8 mouse cellular contexts compared by ENCODE assay signal in genomic region chr10:32889652-32890506, GRCm38 (mm10). TPM values are rescaled to one million over a fixed set of nuclear protein-coding genes. Genes with fewer than 3 reads are reported as not detected.
DNase-seq lines count a peak whose midpoint lies in the region; ATAC-seq and TF ChIP-seq lines count a peak whose summit lies in the region.

Nkain2 (minus strand) TSS chr10:32890462.

- peak; percentile 52; the same call in 1 of the 2 replicates for ATAC-seq in embryonic facial prominence, embryonic 13.5 days (ENCODE audit: insufficient number of reproducible peaks, insufficient read depth, low FRiP score, low TSS enrichment, low read depth)
- ATAC-seq in kidney, postnatal 0 days (replicated peaks; ENCODE audit: low FRiP score, low read depth) = peak; percentile 74
- ATAC-seq in limb, embryonic 14.5 days (ENCODE audit: low FRiP score, low read depth) = peak; percentile 47

- peak within 1 kb of the TSS; percentile 69 for H3K4me3 ChIP-seq in embryonic facial prominence, embryonic 13.5 days
- peak within 1 kb of the TSS; percentile 84 for H3K4me3 ChIP-seq in heart, embryonic 10.5 days
- peak within 1 kb of the TSS; percentile 57 for H3K4me3 ChIP-seq in kidney, postnatal 0 days (replicated peaks; ENCODE audit: low read depth, low read length)
- peak within 1 kb of the TSS; percentile 64 for H3K4me3 ChIP-seq in limb, embryonic 14.5 days (replicated peaks; ENCODE audit: low read length)
- peak within 1 kb of the TSS; percentile 77 for H3K4me3 ChIP-seq in olfactory bulb, adult 2 months (ENCODE audit: insufficient read depth, low read depth, low read length)

- under 1% methylated on average over 79 of the region's 81 CpGs for WGBS in embryonic facial prominence, embryonic 13.5 days
- WGBS in heart, embryonic 10.5 days = under 1% methylated on average over 81 of the region's 81 CpGs
- WGBS in kidney, postnatal 0 days = under 1% methylated on average over 68 of the region's 81 CpGs
- WGBS in limb, embryonic 14.5 days = 0% methylated on average over 48 of the region's 81 CpGs
- under 1% methylated on average over 81 of the region's 81 CpGs for WGBS in olfactory bulb, adult 2 months

- no peak for TF ChIP-seq POLR2A in limb, embryonic 14.5 days (IDR thresholded peaks at IDR 0.05; ENCODE audit: borderline replicate concordance, extremely low read depth, insufficient read depth, insufficient read length)
- 0 out of 2 replicates have a peak, but pooled peaks have one; percentile 12 for TF ChIP-seq POLR2A in olfactory bulb, adult 2 months (IDR thresholded peaks at IDR 0.05; ENCODE audit: insufficient read depth, low read depth, low read length)

- DNase-seq in heart, adult 11 months = peak; percentile 93
- DNase-seq in heart, adult 8-10 months (ENCODE audit: low spot score) = no peak
- DNase-seq in heart, embryonic 10.5 days (ENCODE audit: low spot score) = peak; percentile 79
- DNase-seq in kidney, postnatal 0 days (ENCODE audit: low spot score) = peak; percentile 23
- DNase-seq in limb, embryonic 14.5 days (ENCODE audit: low spot score) = peak; percentile 23
- DNase-seq in yolk sac, embryonic 10.5 days (ENCODE audit: low spot score) = peak; percentile 18

- no peaks in the 10 kb centered on the region for H3K4me1 ChIP-seq in embryonic facial prominence, embryonic 13.5 days
- H3K4me1 ChIP-seq in heart, embryonic 10.5 days = no peaks in the 10 kb centered on the region; the same call in 1 of the 2 replicates
- H3K4me1 ChIP-seq in kidney, postnatal 0 days (replicated peaks; ENCODE audit: insufficient read depth, low read length) = no peaks in the 10 kb centered on the region; the same call in 1 of the 2 replicates
- H3K4me1 ChIP-seq in limb, embryonic 14.5 days (ENCODE audit: control insufficient read depth, insufficient read depth, low read length) = no peaks in the 10 kb centered on the region
- H3K4me1 ChIP-seq in olfactory bulb, adult 2 months (ENCODE audit: control insufficient read depth, insufficient read depth, low read length) = no peaks in the 10 kb centered on the region

- no peaks in the 10 kb centered on the region for H3K36me3 ChIP-seq in embryonic facial prominence, embryonic 13.5 days
- H3K36me3 ChIP-seq in heart, embryonic 10.5 days = no peaks in the 10 kb centered on the region
- H3K36me3 ChIP-seq in kidney, postnatal 0 days (ENCODE audit: insufficient read depth, low read length) = no peaks in the 10 kb centered on the region
- H3K36me3 ChIP-seq in limb, embryonic 14.5 days (ENCODE audit: control insufficient read depth, insufficient read depth, low read length) = no peaks in the 10 kb centered on the region

- no peak within 1 kb of the TSS for H3K27ac ChIP-seq in embryonic facial prominence, embryonic 13.5 days
- H3K27ac ChIP-seq in heart, embryonic 10.5 days = peak within 1 kb of the TSS; percentile 86
- H3K27ac ChIP-seq in kidney, postnatal 0 days = no peak within 1 kb of the TSS
- H3K27ac ChIP-seq in limb, embryonic 14.5 days (replicated peaks; ENCODE audit: low read depth, low read length) = no peak within 1 kb of the TSS
- peak within 1 kb of the TSS; percentile 61 for H3K27ac ChIP-seq in olfactory bulb, adult 2 months (ENCODE audit: insufficient read depth, low read depth, low read length)

- H3K9ac ChIP-seq in embryonic facial prominence, embryonic 13.5 days = peak within 1 kb of the TSS; percentile 80
- H3K9ac ChIP-seq in kidney, postnatal 0 days (ENCODE audit: low read depth, low read length) = peak within 1 kb of the TSS; percentile 50; the same call in 1 of the 2 replicates
- H3K9ac ChIP-seq in limb, embryonic 14.5 days (ENCODE audit: low read depth, low read length, severe bottlenecking) = peak within 1 kb of the TSS; percentile 66

- peaks cover 34% of the 10 kb centered on the region for H3K27me3 ChIP-seq in embryonic facial prominence, embryonic 13.5 days
- H3K27me3 ChIP-seq in heart, embryonic 10.5 days (ENCODE audit: insufficient read depth, poor library complexity, severe bottlenecking) = peaks cover 6% of the 10 kb centered on the region; the same call in 1 of the 2 replicates
- H3K27me3 ChIP-seq in kidney, postnatal 0 days (ENCODE audit: insufficient read depth, low read length) = no peaks in the 10 kb centered on the region
- peaks cover 16% of the 10 kb centered on the region; the same call in 1 of the 2 replicates for H3K27me3 ChIP-seq in limb, embryonic 14.5 days (ENCODE audit: control insufficient read depth, insufficient read depth, low read length)

- no peaks in the 10 kb centered on the region for H3K9me3 ChIP-seq in embryonic facial prominence, embryonic 13.5 days
- no peaks in the 10 kb centered on the region for H3K9me3 ChIP-seq in heart, embryonic 10.5 days
- H3K9me3 ChIP-seq in kidney, postnatal 0 days (replicated peaks; ENCODE audit: low read length) = no peaks in the 10 kb centered on the region
- no peaks in the 10 kb centered on the region for H3K9me3 ChIP-seq in limb, embryonic 14.5 days (ENCODE audit: control insufficient read depth, low read length)

- no peak for TF ChIP-seq CTCF in kidney, postnatal 0 days (IDR thresholded peaks at IDR 0.05; ENCODE audit: low read depth)
- no peak for TF ChIP-seq CTCF in olfactory bulb, adult 2 months (IDR thresholded peaks at IDR 0.05; ENCODE audit: insufficient read depth, low read depth, low read length)

- peak within 1 kb of the TSS; percentile 98 for H3K4me2 ChIP-seq in embryonic facial prominence, embryonic 13.5 days
- H3K4me2 ChIP-seq in kidney, postnatal 0 days (ENCODE audit: low read length) = peak within 1 kb of the TSS; percentile 97
- peak within 1 kb of the TSS; percentile 98 for H3K4me2 ChIP-seq in limb, embryonic 14.5 days (replicated peaks; ENCODE audit: low read depth, low read length, severe bottlenecking)

RNA-seq across cellular contexts. Expression of gene Nkain2, which starts in this region (rescaled TPM):
- under 1 TPM in 3 of 4 experiments, not detected in 1; 0.22 to 0.27 (median 0.25) TPM for total RNA-seq in heart, adult 8-10 months (2022)
- polyA plus RNA-seq in embryonic facial prominence, embryonic 13.5 days (2015; fragmentation: Nextera tagmentation; extraction: Ambion mirVana) = 0.81 and 1.5 TPM in 2 replicates
- 0.38 and 0.46 TPM in 2 replicates for polyA plus RNA-seq in heart, embryonic 10.5 days (2016; fragmentation: Nextera tagmentation; extraction: Ambion mirVana)
- polyA plus RNA-seq in kidney, postnatal 0 days (2015; fragmentation: Nextera tagmentation; extraction: Ambion mirVana) = 0.20 and 0.34 TPM in 2 replicates
- polyA plus RNA-seq in limb, embryonic 14.5 days (2012; rRNA removed) = 0.41 and 0.43 TPM in 2 replicates
- polyA plus RNA-seq in limb, embryonic 14.5 days (2014; fragmentation: Nextera tagmentation; extraction: Ambion mirVana) = 0.55 and 1.1 TPM in 2 replicates
- not detected in 2 replicates for polyA plus RNA-seq in olfactory bulb, adult 2 months (2012; ENCODE audit: insufficient read depth, insufficient read length, low replicate concordance, missing spikeins)

Comparison
In these comparisons a context has a peak if more than half of its experiments do, and no peak if none do; other contexts are left out.
1. Peak in DNase-seq, H3K4me3 ChIP-seq and H3K27ac ChIP-seq in heart, embryonic 10.5 days; RNA of the gene not detected or under 1 TPM.
2. Peak in DNase-seq, ATAC-seq, H3K4me3 ChIP-seq, H3K9ac ChIP-seq and H3K4me2 ChIP-seq in kidney, postnatal 0 days; RNA of the gene not detected or under 1 TPM.